Mouse (Mus musculus): ENCODE measurements at regions not wholly inside any gene's neighbourhood (a gene's known extent, or its start where the extent isn't known, plus 50 kb on each side); places are given as distances from the start of the nearest gene placed in this dataset.
"Not testable (repeated sequence)": the region's sequence is repeated elsewhere in the genome, so short reads cannot be mapped to it uniquely, and the experiment has no call there.

DNA sequence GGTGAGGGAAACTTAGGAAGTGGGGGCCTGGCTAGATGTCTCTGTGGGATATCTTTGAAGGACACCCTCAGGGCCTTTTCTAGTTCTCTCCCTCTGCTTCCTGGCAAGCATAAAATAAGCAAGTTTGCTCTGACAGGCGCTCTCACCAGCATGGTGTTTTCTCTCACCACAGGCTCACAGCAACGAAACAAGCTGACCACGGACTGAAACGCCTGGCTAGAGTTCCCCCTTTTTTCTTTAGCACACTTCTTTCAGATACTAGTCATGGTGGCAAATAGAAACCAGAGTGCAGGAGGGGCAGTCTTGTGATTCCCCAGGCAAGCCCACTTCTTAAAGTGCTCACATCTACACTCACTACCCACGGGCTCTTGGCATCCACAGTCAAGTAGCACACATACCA is 305.7 kb upstream of the Vmn1r3 start:
- not testable (repeated sequence) for TF ChIP-seq POLR2A (IDR thresholded peaks at IDR 0.05; ENCODE audit: extremely low read depth, insufficient read depth, low read length); CTCF (IDR thresholded peaks at IDR 0.05; ENCODE audit: low read depth, low read length)

All from liver, adult 2 months (tissue).